Mouse (Mus musculus): ENCODE measurements around the gene Tenm3.

- no peak for TF ChIP-seq TAL1 (conservative IDR thresholded peaks at IDR 0.05; ENCODE audit: low read depth, low read length)
- no peak for TF ChIP-seq GATA1 (IDR thresholded peaks at IDR 0.05; ENCODE audit: borderline replicate concordance, low read length)
- TF ChIP-seq CTCF (IDR thresholded peaks at IDR 0.05; ENCODE audit: low read depth, low read length) = no peak
These were observed 621.4 kb downstream of the Tenm3 start for GRCm38 (mm10) chr8:48222429-48222769.

Data from G1E (cell line).